Mouse (Mus musculus) right cerebral cortex, postnatal 14 days (tissue): ENCODE results near the gene Scfd1.
A peak's percentile ranks its signal among the peaks of the same experiment; 100 is the strongest.

Experiments used
- DNase-seq: peaks from one replicate; pipeline ENCODE4 v3.0.0; 2022

Gene Scfd1

DNA sequence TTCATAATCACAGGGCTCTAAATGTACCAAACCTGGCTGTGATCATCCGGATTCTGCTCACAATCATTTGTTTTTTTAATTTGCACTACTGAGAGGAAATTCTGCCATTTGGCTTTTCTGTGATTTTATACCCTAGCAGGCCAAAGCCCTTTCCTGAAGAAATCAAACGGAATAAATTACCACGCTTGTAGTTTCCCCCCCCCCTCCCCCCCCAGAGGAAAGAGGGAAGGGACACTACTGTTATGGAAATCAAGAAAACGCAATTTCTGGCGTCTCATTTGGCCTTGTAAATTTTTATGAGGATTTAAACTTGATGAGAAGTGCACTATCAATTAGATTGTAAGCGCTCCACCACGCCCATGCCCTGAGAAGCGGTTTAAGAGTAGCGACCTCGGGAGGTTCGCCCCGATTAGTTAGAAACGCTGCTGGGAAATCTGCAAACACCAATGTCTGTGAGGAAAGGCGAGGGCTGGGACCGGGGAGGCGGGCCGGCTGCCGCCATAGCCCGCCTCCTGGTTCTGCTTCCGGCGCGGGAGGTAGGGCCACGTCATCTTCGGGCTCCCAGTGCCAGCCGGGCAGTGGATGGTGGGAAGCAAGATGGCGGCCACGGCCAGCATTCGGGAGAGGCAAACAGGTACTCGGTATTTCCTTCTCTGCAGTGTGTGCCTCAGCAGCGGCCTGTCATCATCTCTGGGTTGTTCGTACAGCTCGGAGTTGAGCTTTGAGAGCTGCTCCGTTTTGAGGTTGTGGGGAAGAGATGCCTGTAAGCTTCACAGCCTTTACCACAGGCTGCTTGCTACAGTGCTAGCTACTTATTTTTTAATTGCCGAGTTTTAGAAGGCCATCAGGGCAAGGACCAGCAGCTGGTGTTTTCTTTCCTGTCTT is at the start of gene Scfd1:
TSS of gene Scfd1 (plus strand) at position 508 of the 885 bp plus-strand sequence.
- DNase-seq: peak; percentile 93

DNA sequence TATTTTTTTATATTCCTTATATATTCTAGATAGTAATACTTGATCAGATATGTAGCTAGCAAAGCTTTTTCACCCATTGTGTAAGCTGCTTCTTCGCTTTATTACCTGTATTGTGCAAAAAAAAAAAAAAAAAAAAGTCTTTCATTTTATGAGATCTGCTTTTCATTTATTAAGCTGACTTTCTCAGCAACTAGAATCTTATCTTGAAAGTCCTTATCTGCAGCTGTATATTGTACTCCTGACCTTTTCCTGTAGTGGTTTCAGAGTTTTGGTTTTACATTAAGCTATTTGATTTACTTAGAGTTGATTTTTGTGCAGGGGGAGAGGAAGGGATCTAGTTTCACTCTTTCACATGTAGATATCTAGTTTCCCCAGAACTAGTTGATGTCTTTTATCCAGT is 40.3 kb upstream of the Scfd1 start:
- no peak for DNase-seq

DNA sequence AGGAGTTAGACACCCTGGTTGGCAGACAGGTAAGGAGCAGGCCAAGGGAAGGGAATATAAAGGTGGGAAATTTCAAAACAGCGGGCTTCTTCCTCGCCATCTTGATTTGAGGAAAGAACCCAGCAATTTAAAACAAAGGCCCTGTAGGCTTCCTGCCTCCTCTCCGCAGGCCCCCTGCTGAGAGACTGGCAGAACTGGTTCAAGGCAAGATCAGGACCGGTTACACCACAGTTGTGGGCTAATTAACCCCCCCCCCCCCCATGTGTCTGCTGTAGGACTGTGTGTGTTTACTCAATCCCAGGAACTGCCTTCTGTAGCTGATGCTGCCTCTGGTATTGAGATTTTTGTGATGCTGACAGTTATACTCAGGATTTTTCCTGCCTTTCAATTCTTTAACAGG is 31.2 kb upstream of the Scfd1 start:
- DNase-seq: no peak

DNA sequence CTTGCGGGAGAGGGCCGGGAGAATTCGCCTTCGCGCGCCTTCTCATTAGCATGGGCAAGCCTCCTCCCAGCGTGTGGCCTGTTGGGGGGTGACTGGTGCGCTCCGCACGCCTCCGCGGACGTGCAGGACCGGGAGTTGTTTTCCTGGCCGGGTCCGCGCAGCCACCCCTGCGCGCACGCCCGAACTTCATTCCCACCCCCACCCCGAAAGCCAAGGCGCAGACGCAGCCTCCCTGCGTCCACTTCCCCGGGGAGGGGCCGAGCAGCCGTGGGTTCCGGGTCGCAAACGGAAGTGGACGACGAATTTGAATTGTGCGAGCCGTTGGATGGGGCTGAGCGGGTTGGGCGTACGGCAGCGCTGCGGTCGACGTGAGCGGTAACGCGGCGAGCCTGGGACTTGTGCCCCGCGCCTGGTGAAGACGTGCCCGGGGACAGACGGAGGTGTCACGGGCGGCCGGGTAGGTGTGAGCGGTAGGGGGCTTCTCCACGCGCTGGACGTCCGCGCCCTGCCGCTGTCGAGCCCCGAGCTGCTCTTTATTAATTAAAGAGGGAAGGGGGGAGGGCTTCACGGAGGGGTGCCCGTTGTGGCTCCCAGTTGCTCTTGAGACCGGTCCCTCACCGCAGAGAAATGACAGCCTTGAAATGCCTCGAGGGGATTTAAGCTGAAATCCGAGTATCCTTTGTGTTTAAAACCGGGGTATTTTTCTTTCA is 29.2 kb upstream of the Scfd1 start, which contains the start of gene G2e3:
TSS of gene G2e3 (plus strand) at position 74 of the 710 bp plus-strand sequence.
- DNase-seq: peak; percentile 83

DNA sequence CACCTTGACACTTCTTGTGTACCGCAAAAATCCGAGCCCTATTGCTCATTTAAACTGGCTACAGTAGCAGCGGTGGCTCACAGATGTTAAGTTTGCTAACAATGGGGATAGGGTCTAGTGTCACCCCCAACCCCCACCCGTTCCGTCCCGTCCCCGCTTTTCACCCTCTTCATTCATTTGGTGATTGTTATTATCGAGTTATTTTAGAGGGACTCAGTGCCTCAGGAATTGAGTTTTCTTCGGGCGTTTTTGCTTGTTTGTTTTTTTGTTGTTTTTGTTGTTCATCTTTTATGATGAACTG is 28.7 kb upstream of the Scfd1 start:
- DNase-seq: peak; percentile 7

DNA sequence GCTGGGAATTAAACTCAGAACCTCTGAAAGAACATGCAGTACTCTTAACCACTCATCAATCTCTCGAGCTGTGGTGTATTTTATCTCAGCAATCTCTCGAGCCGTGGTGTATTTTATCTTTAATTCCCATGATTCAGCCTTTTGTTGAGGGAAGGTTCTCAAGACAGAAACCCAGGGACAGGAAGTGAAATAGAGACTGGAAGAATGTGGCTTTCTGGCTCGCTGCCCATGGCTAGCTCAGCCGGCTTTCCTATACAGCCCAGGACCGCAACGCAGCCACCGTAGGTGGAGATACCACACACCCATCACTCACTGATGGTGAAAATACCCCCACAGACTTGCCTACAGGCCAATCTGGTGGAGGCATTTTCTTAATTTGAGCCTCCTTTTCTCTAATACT is 22.0 kb upstream of the Scfd1 start:
- no peak for DNase-seq

DNA sequence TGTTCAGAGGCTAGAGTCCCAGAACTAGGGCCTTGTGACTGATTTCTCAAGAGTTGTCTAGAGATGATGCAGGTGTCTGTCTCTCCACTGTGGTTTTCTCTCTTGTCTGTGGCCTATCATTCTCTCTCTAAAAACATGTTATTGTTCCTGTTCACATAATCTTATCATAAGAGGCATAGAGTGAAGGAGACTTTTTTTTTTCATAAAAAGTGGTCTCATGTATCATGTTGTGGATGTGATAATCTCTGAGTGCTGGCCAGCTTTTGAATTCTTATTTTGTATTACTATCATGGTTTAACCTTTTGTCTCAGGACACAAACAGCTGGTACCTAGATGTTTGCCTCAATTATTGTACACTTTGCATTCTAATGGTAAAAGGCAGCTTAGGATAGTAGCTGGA is 16.0 kb upstream of the Scfd1 start:
- no peak for DNase-seq

DNA sequence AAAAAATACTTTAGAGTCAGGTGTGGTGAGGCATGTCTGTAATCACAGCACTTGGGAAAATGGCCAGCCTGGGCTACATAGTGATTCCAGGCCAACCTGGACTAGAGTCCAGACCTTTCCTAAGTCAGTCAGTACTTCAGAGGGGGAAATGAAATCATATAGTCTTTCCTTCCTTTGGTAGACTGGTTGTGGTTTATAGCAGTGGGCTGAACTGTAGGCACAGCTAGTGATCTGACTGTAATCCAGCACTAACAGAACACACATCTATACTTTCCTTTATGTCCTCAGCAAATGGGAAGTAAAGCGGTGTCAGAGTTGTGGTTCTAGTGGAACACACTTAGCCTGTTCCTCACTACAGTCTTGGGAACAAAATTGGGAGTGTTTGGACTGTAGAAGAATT is 14.4 kb upstream of the Scfd1 start:
- no peak for DNase-seq

DNA sequence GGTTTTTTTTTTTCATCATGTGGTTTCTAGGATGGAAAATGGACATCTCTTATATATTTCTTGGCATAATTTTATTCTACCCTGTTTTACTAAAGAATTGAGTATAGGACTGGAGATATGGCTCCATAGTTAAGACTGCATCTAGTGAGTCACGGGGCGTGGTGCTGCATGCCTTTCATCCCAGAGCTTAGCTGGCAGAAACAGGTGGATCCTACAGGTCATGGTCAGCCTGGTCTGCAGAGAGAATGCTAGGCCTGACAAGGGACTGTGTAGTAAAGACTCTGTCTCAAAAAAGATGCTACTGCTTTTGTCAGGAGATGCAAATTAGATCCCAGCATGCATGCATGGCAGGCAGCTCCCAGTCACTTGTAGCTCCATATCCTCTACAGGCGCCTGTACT is 8.8 kb upstream of the Scfd1 start:
- DNase-seq: no peak

DNA sequence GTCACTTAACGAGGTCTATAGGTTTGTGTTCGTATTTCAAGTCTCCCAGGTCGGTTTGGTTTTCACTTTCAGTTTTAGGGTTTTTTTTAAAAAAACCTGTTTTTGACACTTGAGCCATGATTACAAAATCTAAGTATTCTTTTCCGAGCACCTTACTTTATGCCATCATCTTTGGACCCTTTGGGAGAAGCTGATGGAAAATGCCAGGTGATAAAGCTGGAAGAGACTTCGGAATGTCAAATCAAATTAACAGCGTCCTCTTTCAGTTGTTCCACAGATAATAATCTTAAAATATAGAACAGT is 529 bp downstream of the Scfd1 start:
- no peak for DNase-seq

DNA sequence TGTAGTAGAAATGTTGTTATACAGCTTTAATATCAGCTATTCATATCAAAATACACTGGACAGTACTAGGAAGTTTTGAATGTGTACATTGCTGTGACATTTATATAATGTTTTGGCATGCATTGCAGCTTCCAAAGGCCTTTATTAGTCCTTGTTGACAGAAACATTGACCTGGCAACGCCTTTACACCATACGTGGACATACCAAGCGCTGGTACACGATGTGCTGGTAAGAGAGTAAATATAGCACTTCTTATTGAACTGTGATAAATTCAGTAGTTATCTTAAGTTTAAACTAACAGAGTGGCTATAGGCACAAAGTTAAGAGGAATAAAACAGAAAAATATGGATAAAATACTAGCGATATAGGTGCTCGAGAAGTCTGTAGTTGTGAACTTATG is 22.6 kb downstream of the Scfd1 start:
- DNase-seq: no peak

DNA sequence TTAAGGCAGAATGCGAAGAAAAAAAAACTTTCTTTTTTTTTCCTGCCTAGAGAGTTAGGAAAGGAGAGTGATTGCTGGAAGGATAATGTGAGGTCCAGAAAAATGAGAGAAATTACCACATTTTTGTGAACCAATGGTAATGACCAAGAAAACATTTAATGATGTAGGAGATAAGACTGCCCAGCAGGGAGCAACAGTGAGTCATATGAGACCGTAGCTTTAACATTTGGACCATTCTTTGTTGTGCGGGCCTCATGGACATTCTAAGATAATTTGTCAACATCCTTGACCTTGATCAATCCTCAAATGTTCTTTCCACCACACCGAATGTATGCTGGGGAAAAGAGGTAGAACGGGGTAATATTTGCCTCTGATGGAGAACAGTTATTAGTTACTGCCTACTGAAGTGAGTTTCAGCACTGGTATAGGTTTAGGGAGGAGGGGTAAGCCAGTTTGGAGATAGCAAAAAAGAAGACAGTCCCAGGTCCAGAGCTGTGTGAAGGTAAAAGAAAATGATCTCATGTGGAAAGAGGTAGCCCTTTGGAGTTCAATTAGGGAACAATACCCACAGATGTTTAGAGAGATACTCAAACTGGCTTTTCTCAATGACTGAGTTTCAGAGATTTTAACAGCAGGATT is 24.9 kb downstream of the Scfd1 start:
- peak; percentile 12 for DNase-seq

DNA sequence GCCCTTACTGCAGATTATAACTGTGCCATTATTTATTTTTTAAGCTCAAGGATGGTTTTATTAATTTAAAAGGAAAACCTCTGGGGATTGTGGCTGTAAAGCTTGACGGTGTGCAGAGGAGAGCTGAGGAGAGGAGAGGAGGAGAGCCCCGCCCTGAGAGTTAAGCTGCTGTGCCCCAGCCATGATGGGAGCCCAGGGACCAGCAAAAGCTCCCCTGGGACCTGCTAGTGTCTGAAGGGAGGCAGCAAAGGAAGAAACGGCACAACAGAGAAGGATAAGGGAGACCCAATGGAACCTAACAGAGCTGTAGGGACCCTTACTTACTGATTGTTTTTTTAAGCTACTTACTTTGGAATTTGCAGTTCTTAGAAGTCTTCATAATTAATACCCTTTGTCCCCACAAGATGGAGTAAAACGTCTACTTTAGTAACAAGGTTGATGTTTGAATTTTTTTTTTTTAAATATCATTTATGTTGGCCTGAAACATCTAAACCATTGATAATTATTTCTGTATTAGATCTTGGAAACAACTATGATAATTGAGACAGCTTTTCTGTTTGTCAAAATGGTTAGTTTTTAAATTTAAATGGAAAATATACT is 26.8 kb downstream of the Scfd1 start:
- DNase-seq: no peak

DNA sequence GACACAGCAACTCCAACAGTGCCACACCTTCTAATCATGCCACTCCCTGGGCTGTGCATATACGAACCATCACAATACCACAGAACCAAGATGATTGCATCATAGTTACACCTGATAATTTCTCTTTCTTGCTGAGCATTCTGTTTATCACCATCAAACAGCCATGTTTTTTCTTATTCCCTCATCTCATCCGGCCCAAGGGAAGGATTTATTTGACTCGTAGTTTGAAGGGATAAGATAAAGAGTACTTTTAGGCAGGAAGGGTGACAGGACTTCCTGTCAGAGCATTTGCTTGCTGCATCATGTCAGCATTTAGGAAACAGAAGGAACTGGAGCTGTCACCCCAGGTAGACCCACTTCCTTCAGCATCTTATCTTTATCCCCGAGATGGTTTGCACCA is 34.1 kb downstream of the Scfd1 start:
- DNase-seq: no peak

DNA sequence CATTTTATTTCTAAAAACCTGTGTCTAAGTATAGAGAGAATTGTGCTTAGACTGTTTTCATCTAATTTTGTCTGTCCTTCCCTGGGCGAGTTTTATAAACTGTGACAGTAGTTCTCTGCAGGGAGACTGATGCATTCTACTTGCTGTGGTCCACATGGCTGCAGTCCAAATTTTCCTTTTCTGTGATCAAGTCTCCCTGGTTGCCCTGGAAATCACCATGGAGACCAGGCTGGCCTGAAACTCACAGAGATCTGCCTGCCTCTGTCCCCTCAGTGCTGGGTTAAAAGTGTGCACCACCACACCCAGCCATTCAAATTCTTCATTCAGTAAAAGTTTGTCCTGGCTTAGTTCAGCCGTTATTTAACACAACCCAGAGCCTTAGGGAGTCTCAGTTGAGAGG is 60.2 kb downstream of the Scfd1 start:
- no peak for DNase-seq

DNA sequence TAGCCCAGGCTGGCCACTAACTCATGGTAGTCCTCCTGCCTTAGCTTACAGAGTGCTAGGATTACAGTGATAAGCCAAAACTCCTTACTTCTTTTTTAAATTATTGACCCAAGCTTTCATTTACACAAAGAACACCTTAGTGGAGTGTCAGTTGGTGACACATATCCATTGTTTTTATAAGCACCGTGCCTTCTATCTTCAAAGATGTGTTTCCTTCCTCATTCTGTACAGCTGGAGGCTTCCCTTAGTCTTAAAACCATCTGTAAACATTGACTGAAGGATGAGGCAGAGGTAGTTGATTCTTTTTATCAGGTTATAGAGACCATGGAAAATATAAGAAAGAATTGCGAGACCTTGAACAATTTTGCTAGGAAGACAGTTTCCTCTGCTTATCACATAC is 61.0 kb downstream of the Scfd1 start:
- no peak for DNase-seq

DNA sequence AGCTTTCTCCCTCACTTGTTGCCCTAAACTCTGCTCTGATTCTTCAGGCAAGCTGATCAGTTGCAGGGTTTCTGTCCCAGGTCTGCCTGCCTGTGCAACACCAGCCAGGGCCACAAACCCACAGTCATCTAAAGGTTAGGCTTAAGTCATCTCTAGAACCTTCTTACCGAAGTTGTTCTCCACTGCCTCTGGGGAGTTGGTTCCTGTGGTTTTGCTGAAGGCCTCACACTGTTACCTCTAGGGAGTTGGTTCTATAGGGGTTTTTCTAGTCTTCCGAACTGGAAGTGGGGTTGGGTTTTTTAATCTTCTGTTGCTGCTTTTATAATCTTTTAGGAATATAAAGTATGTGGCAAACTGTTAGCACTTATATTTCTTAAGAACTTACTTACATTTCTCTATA is 72.0 kb downstream of the Scfd1 start:
- no peak for DNase-seq

DNA sequence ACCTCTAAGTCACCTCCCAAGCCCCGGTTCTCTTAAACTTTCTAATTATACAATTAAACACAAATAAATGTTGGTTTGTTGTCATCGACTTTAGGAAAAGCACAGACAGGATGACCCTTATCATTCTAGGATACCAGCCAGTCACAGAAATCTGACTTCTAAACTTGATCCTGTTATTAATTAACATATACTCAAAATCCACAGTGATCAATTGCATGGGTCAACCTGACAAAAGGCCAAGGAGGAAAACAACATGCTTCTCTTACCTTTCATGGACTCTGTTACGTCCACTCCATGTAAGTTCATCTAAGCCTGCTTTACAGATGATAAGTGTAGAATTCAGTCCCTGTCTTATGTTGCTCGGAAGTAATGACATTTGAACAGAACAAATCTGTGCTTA is 93.6 kb downstream of the Scfd1 start:
- no peak for DNase-seq

DNA sequence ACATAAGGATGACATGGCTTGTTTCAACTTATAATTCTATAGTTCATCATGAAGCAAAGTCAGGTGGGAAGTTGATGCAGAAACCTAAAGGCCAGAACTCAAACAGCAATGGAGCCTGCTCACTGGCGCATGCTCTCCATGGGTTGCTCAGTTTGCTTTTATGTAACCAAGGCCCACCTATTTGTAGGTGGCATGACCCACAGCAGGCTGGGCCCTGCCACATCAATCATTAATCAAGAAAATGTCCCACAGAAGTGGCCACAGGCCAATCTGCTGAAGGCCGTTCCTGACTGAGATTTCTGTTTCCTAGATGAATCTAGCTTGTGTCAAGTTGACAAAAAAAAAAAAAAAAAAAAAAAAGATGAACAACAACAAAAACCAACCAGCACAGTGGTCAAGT is 103.9 kb downstream of the Scfd1 start:
- DNase-seq: no peak

DNA sequence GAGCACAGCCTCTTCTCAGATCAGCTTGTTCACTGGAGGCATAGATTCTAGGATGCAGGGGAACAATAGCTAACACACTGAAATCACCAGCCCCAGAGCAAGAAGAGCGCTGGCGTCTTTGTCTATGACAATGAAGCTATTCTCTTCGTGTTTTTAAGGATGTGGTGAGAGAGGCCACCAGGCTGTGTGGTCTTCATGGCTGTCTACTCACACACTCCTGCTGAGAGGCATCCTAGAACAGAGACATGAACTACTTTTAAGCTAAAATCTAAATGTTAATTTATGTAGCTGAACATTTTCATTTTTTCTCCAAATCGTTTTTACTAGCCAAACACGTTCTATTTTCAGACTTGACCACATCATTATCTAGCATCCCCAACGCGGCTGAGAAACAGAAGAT is 114.7 kb downstream of the Scfd1 start:
- DNase-seq: no peak

DNA sequence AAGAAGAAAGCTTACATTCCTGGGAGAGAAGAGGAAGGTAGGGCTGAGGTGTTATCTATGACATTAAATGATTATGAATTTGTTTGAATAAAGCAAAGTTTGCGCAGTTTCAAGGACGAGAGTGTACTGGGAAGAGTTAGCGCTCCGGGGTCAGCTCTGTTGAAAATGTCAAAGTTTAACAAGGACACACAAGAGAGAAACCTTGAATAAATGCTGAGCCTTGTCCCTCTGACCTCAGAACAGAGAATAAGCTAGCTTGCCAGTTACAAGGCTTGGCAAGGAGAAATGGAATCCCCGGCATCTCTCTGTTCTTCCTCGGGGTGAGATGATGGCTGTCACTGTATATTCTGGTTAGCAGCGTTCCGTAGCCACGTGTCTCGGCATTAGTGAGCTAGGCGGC is 116.2 kb downstream of the Scfd1 start:
- DNase-seq: no peak

DNA sequence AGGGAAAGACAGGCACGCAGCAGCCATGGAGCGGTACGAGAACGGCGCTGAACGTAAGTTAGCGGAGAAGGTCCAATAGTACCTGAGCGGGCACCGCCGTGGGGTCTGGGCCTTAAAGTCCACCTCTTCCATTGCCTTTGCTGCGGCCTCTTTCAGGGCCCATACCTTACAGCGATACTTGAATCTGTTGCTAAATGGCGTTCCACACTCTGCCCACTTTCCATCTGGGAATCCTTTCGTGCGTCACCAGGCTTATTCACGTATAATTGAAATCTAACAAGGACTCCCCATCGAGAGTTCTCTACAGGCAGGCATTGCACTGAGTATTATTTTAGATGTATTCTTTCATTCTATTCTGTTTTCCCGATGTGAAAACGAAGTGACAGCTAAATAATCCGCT is 117.3 kb downstream of the Scfd1 start:
- peak; percentile 21 for DNase-seq
